Mouse (Mus musculus) intestine, embryonic 14.5 days (tissue): ENCODE measurements around the gene Arfip2. TPM values are rescaled to one million over a fixed set of nuclear protein-coding genes. Genes with fewer than 3 reads are reported as not detected.

ENCODE experiments used
- ATAC-seq: fragments of 200-750 bp; cut with Nextera tagmentation; replicated peaks from 2 replicates; pipeline ENCODE4 v1.8.0; 2017; ENCODE audit warnings: low read depth, moderate number of reproducible peaks, moderate TSS enrichment, moderate library complexity; ENCODE audit not compliant: low FRiP score, low TSS enrichment
- DNase-seq: peaks from one replicate; pipeline ENCODE4 v3.0.0-alpha.2; 2018; ENCODE audit warnings: low spot score
- H3K27ac ChIP-seq: fragments of 300-500 bp; sonication (generic); 2 replicates; pipeline ENCODE4 v1.5.1; 2014; ENCODE audit warnings: low read depth, mild to moderate bottlenecking, control low read depth
- H3K27me3 ChIP-seq: fragments of 300-500 bp; sonication (generic); replicated peaks from 2 replicates; pipeline ENCODE4 v1.6.1; 2014; ENCODE audit warnings: low read length, control low read depth; ENCODE audit not compliant: control insufficient read depth, insufficient read depth
- H3K36me3 ChIP-seq: fragments of 300-500 bp; sonication (generic); 2 replicates; pipeline ENCODE4 v1.6.1; 2014; ENCODE audit warnings: low read length, control low read depth; ENCODE audit not compliant: control insufficient read depth, insufficient read depth
- H3K4me1 ChIP-seq: fragments of 300-500 bp; sonication (generic); replicated peaks from 2 replicates; pipeline ENCODE4 v1.6.1; 2014; ENCODE audit warnings: low read length, control low read depth, mixed read lengths; ENCODE audit not compliant: control insufficient read depth, insufficient read depth
- H3K4me2 ChIP-seq: fragments of 300-500 bp; sonication (generic); 2 replicates; pipeline ENCODE4 v1.6.1; 2014; ENCODE audit warnings: low read length
- H3K4me3 ChIP-seq: fragments of 300-500 bp; sonication (generic); 2 replicates; pipeline ENCODE4 v1.5.1; 2014; ENCODE audit warnings: low read depth, low read length, control low read depth, mixed read lengths
- H3K9ac ChIP-seq: fragments of 300-500 bp; sonication (generic); 2 replicates; pipeline ENCODE4 v1.6.1; 2014; ENCODE audit warnings: mild to moderate bottlenecking, low read length
- H3K9me3 ChIP-seq: fragments of 300-500 bp; sonication (generic); 2 replicates; pipeline ENCODE4 v1.6.1; 2016; ENCODE audit warnings: low read length, control low read depth; ENCODE audit not compliant: control insufficient read depth
- WGBS: fragments of 180-500 bp; shearing (Covaris S2); extraction: QIAGEN DNeasy Blood & Tissue Kit; methylation state at CpG from one replicate; pipeline ENCODE4 v1.1.7; 2014; 5-methylcytosine and 5-hydroxymethylcytosine counted together
- polyA plus RNA-seq: library from polyadenylated mRNA; unstranded; fragments of >200 nt; fragmentation: Nextera tagmentation; extraction: Ambion mirVana; gene quantifications from 2 replicates; pipeline ENCODE4 v1.2.1, GENCODE M21; 2014

Arfip2 gene
- polyA plus RNA-seq, 1 experiment from 2014 or later: 89.7 TPM

DNA sequence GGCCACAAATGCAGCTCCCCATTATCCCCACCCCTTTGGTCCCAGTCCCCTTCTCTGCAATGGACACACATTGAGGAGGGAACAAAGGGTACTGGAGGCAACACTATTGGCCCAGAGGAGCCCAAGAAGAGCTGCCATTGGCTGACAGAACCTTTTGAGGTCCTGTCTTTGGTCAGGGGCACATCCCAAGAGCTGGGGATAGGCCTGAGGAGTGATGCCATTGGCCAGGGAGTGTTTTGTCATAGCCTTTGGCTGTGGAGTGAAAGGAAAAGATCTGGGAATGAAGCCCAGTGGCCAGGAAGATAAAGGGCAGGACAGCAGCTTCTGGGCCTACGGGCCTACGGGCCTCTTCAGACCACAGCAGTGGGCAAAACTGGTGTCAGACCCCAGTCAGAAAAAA lies 4.5 kb downstream of the Arfip2 start:
- no peak for DNase-seq
- H3K9ac ChIP-seq: no peak overlapping the region
- H3K9me3 ChIP-seq: no peaks in the 10 kb centered on the region
- 96% methylated on average over 2 of the region's 2 CpGs for WGBS
- peaks cover 32% of the 10 kb centered on the region for H3K36me3 ChIP-seq
- peaks cover 14% of the 10 kb centered on the region for H3K4me1 ChIP-seq
- ATAC-seq: no peak
- H3K27ac ChIP-seq: no peak overlapping the region
- no peak overlapping the region for H3K4me3 ChIP-seq
- H3K4me2 ChIP-seq: no peak overlapping the region
- no peaks in the 10 kb centered on the region for H3K27me3 ChIP-seq

DNA sequence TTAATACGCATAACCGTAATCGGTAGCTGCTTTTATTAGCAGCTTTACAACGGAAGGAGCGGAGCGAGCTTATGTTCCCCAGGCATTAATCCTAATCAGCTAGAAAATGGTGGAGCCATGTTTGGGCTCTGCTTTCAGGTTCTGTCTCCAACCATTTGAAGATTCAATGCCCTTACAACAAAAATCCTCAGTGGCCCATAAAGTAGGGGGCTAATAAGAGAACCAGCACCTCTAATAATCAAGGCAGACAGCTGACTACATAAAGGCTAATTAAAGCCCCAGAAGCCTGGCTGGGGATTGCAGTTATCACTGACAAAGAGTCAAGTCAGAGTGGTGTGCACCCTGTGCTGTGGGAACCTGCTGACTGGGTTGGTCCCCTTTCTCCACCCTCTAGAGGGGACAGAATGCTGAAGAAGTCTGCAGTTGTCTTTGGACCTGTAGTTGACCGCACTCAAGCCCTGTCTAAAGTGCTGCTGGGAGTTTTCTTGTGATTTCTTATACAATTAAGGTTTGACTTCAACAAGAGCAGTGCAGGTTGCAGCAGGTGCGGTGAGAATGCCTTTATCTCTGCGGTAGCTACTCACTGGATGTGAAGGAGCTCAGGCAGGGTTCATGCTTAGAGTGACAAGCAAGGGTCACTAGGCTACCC lies 5.8 kb downstream of the Arfip2 start:
- peak overlapping the region; percentile 74 for H3K4me2 ChIP-seq
- DNase-seq (no peak), ATAC-seq (no peak)
- no peak overlapping the region for H3K9ac ChIP-seq
- H3K27ac ChIP-seq: no peak overlapping the region
- WGBS: 52% methylated on average over 9 of the region's 9 CpGs
- H3K4me3 ChIP-seq: peak overlapping the region; percentile 80; the same call in 1 of the 2 replicates
- no peaks in the 10 kb centered on the region for H3K27me3 ChIP-seq
- no peaks in the 10 kb centered on the region for H3K9me3 ChIP-seq
- H3K36me3 ChIP-seq: peaks cover 32% of the 10 kb centered on the region
- H3K4me1 ChIP-seq: peaks cover 15% of the 10 kb centered on the region

DNA sequence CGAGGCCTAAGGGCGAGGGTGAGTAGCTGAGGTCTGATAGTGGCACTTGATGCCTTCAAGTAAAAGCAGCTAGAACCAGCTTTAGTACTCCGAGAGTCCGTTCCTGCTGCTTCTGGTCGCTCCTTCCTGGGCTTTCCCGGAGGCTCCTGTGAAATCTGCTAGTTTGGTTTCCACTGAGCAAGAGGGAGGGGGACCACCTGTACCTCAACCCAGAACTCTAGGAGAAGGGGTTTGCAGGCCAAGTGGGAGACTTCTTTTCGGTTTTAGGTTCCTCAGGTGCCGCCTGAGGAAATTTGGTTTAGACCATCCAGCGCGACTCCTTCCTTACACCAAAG lies 6.4 kb downstream of the Arfip2 start:
- WGBS: 6% methylated on average over 10 of the region's 10 CpGs
- ATAC-seq: no peak
- peak overlapping the region; percentile 80 for H3K4me3 ChIP-seq
- H3K36me3 ChIP-seq: peaks cover 31% of the 10 kb centered on the region
- H3K9me3 ChIP-seq: no peaks in the 10 kb centered on the region
- peak overlapping the region; percentile 77 for H3K9ac ChIP-seq
- peak overlapping the region; percentile 74 for H3K4me2 ChIP-seq
- no peak for DNase-seq
- peaks cover 11% of the 10 kb centered on the region for H3K4me1 ChIP-seq
- H3K27ac ChIP-seq: peak overlapping the region; percentile 40; the same call in 1 of the 2 replicates
- no peaks in the 10 kb centered on the region for H3K27me3 ChIP-seq

DNA sequence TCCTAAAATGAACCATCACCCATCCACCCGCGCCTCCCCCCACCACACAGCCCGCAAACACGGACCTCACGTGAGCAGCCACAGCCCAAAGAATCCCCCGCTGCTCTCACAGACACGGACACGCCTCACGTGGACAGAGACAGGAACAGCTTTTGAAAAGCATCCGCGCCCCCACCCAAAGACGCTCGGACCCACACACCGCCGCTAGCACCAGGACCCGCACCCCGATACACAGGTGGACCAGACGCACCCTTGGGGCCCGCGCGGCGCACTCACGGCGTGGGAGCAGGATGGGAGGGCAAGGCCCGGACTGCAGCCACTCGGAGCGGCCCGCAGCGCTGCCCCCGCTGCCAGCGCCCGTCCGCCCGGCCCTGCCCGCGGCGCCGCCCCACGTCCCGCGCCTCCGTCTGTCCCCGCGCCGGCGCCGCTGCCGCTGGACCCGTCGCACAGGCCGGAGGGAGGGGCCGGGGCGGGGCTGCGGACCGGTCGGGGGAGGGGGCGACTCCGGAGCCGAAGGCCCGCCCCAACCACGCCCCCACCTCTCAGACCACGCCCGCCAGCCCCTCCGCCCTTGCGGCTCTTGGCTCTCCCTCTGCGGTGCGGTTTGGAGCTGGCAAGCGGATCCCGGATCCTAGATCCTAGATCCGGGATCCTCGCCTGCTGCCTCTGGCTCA lies 7.0 kb downstream of the Arfip2 start, which contains the start of gene Trim3:
TSS of gene Trim3 (minus strand) at position 445 of the 674 bp plus-strand sequence.
- DNase-seq (peak; percentile 95), ATAC-seq (peak; percentile 89)
- H3K9me3 ChIP-seq: no peaks in the 10 kb centered on the region
- WGBS: 0% methylated on average over 48 of the region's 71 CpGs
- peak within 1 kb of the TSS; percentile 40; the same call in 1 of the 2 replicates for H3K27ac ChIP-seq
- H3K27me3 ChIP-seq: no peaks in the 10 kb centered on the region
- H3K4me2 ChIP-seq: peak within 1 kb of the TSS; percentile 74
- peak within 1 kb of the TSS; percentile 77 for H3K9ac ChIP-seq
- peaks cover 16% of the 10 kb centered on the region for H3K4me1 ChIP-seq
- peaks cover 26% of the 10 kb centered on the region for H3K36me3 ChIP-seq
- H3K4me3 ChIP-seq: peak within 1 kb of the TSS; percentile 80

DNA sequence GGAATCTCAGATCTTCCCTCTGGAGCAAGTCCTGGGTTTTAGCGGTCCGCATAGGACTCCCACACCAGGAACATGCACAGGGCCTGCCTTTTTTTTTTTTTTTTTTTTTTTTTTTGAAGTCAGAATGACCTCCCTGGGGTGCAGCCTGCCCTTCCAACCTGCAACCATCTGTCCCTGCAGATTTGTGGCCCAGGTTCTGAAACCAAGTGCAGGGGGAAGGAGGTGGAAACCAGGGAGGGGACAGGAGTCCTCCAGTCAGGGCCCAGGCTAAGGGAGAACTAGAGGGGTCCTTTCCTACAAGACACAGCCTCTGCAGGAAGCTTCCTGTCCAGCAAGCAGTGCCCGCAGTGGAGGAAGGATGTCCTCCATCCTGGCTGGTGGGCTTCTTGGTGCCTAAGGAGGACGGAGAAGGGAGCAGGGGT lies 7.7 kb downstream of the Arfip2 start:
- no peaks in the 10 kb centered on the region for H3K27me3 ChIP-seq
- H3K9ac ChIP-seq: peak overlapping the region; percentile 77
- H3K27ac ChIP-seq: no peak overlapping the region
- DNase-seq: peak; percentile 66
- peaks cover 18% of the 10 kb centered on the region for H3K4me1 ChIP-seq
- H3K4me3 ChIP-seq: peak overlapping the region; percentile 80
- peak overlapping the region; percentile 74 for H3K4me2 ChIP-seq
- WGBS: 12% methylated on average over 4 of the region's 4 CpGs
- peaks cover 19% of the 10 kb centered on the region for H3K36me3 ChIP-seq
- H3K9me3 ChIP-seq: no peaks in the 10 kb centered on the region
- no peak for ATAC-seq

DNA sequence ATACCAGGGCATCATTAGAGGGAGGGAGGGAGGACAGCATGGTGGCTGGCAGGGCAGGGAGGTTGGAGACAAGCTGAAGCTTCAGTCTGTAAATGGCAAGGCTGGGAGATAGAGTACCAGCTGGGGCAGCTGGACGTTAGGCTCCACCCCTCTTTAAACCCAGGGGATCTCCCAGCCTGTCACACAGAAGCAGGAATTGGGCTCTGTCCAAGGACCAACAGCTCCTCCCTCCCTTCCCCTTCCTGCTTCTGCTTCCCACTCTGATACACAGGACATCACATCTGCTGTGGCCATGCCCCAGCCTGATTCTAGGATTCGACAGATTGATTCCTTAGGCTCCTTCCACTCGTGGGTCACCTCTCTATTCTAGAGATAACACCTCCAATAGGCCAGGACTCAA lies 11.6 kb downstream of the Arfip2 start:
- no peaks in the 10 kb centered on the region for H3K9me3 ChIP-seq
- no peak for ATAC-seq
- no peak overlapping the region for H3K4me3 ChIP-seq
- H3K27me3 ChIP-seq: no peaks in the 10 kb centered on the region
- H3K27ac ChIP-seq: no peak overlapping the region
- DNase-seq: no peak
- no peak overlapping the region for H3K4me2 ChIP-seq
- no peak overlapping the region for H3K9ac ChIP-seq
- H3K4me1 ChIP-seq: peaks cover 13% of the 10 kb centered on the region
- H3K36me3 ChIP-seq: peaks cover 19% of the 10 kb centered on the region
- WGBS: 22% methylated on average over 3 of the region's 3 CpGs

DNA sequence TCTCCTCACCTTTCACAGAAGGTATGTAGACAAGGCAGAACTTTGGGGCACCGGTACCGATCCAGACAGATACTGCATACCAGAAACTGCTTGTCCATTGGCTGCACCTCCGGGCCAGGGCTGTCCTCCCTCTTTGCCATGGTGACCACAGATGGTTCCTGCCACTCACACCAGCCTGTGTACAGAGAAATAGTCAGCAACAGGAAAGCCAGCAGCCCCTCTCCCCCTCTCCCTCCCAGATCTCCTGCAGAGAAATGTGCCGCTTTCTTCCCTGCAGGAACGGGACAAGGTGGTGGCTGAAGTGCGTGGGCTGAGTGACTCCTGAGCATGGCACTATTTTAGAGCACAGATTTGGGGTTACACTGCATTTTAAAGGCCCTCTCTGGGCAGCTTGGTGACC lies 14.8 kb downstream of the Arfip2 start:
- Histone ChIP-seq H3K9me3 (no peaks in the 10 kb centered on the region), H3K4me1 (peaks cover 13% of the 10 kb centered on the region; the same call in 1 of the 2 replicates), H3K27ac (no peak overlapping the region), H3K4me2 (no peak overlapping the region), H3K27me3 (no peaks in the 10 kb centered on the region), H3K9ac (no peak overlapping the region), H3K4me3 (no peak overlapping the region), H3K36me3 (peaks cover 42% of the 10 kb centered on the region)
- WGBS: 84% methylated on average over 6 of the region's 6 CpGs
- no peak for DNase-seq
- no peak for ATAC-seq

DNA sequence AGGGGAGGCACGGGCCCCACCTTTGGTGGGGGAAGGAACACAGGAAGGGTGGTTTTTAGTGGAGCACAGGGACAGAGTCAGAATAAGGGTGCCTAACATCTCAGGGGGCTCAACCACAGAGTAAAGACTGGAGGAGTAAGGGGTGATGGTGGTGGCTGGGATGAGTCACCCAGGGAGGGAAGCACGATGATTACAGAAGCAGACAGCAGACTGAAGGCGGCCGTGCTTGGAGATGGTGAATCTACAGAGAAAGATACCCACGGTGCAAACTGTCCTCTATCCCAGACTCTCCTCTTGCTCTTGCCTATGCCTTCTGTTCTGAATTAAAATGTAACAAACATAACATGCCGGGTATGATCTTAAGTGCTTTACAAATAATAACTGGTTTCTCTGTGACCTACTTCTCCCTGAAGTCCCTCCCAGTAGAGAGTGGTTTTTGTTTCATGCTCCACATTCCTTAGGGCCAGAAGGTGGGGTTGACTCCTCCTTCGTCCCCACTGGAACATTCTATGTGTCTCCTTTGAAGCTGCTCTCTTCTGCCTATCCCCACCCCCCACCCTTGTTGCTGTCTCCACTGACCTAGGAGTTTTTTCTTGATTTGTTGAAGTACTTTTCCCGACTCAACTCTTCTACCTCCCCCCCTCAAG lies 18.4 kb downstream of the Arfip2 start:
- peaks cover 73% of the 10 kb centered on the region for H3K36me3 ChIP-seq

More for the DNA sequence above, 18.4 kb downstream of the Arfip2 start:
- H3K4me1 ChIP-seq: no peaks in the 10 kb centered on the region
- DNase-seq (no peak), ATAC-seq (no peak)
- WGBS: 76% methylated on average over 8 of the region's 8 CpGs
- no peaks in the 10 kb centered on the region for H3K9me3 ChIP-seq
- no peak overlapping the region for H3K9ac ChIP-seq
- H3K27me3 ChIP-seq: no peaks in the 10 kb centered on the region
- no peak overlapping the region for H3K4me3 ChIP-seq
- H3K4me2 ChIP-seq: no peak overlapping the region
- no peak overlapping the region for H3K27ac ChIP-seq
